Mouse (Mus musculus) right cerebral cortex, postnatal 14 days (tissue): ENCODE data around the gene Aipl1.

Experiments used
- DNase-seq: peaks from one replicate; pipeline ENCODE4 v3.0.0; 2022

The Aipl1 gene

GRCm38 (mm10) chr11:72050168-72050894 lies 13.0 kb upstream of the Aipl1 start:
- peak; percentile 32 for DNase-seq

DNA sequence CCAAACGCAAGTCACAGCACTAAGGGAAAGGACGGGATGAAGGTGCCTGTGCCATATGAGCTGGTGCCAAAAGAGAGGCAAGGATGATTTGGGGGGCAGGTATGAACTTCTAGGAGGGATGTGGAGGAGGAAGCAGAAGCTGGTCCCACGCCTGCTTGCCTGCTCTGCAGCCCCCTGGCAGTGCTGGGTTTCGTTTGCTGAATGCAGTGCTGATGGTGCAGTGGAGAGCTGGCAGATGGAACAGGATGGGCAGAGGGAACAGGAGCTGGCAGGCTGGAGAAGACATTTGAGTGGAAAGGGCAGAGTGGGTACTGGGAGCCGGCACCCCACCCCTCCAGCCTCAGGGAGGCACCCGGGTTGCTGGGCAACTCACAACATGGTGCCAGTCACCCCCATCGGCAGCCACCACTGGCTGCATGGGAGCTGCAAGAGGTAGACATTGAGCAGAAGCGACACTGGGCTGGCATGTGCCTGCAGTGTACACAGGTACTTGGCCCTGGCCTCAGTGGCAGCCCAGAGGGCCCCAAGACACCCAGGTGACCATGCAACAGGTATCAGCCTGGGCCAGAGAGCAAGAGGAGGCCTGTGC lies 12.0 kb upstream of the Aipl1 start:
- DNase-seq = no peak

- DNase-seq = no peak
Measured at GRCm38 (mm10) chr11:72048730-72049129, 11.4 kb upstream of the Aipl1 start.

- no peak for DNase-seq
Measured at GRCm38 (mm10) chr11:72044231-72044630, 6.9 kb upstream of the Aipl1 start.

- no peak for DNase-seq
Measured at GRCm38 (mm10) chr11:72042631-72043030, 5.3 kb upstream of the Aipl1 start.

- peak; percentile 88 for DNase-seq
Measured at GRCm38 (mm10) chr11:72041768-72042607, 4.7 kb upstream of the Aipl1 start, which contains the start of gene Pimreg. Pimreg (plus strand) TSS chr11:72042032.

DNA sequence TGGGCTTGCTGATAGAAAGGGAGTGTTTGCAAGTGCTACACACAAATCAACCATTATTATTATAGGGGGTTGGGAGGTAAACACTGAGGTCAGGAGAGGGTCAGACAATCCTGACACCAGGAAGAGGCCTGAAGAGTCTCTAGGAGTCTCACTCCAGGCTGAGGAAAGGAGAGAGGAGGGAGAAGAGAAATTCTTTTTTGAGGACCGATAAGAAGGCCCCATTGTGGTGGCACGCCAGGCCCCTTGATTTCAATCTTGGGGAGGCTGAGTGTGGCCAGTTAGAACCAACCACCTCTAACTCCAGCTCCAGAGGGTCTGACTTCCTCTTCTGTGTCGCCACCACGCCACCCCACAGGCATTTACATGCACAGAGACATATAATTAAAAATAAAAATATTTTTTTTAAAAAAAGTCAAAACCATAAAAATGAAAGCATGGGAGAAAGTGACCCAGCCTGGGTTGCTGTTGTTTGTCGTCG lies 4.0 kb upstream of the Aipl1 start:
- DNase-seq = no peak

GRCm38 (mm10) chr11:72039599-72040386 lies 2.5 kb upstream of the Aipl1 start:
- no peak for DNase-seq

- DNase-seq = peak; percentile 79
Measured at GRCm38 (mm10) chr11:72037996-72038395, 687 bp upstream of the Aipl1 start.

DNA sequence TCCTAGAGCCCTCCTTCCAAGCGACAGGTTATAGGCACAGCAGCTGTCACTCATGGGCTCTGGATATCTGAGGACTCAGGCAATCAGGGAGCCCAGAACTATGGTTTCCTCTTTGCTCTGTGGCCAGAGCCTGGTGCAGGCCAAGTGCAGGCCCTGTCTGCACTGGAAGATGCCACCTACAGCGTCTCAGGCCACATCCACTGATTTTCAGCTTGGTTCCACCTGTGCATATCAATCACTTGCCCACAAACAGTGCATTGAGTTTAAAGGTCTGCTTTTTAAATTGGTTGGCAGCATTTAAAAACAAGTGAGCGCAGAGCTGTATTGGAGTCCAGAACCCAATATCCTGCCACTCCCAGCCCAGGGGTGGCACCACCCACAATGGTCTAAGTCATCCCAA lies 4.7 kb downstream of the Aipl1 start:
- DNase-seq = no peak

DNA sequence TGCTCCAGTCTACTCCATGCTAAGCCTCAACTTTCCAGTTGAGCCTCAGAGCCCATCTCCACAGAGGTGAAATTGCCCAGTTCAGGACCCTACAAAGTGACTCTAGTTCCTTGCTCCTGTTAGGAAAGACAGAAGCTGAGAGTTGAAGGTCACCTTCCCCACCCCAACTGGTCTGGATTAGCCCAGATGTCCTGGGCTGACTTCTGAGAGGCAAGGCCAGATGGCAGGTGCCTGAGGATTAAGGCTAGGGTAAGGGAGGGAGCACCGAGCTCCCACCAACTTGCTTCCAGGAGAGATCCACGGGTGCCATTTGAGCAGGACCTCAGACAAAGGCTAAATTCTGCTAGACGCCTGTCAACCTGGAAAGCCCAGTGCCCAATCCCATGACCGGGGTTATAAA lies 5.2 kb downstream of the Aipl1 start:
- DNase-seq = no peak

GRCm38 (mm10) chr11:72031353-72031752 lies 6.0 kb downstream of the Aipl1 start:
- DNase-seq = no peak

DNA sequence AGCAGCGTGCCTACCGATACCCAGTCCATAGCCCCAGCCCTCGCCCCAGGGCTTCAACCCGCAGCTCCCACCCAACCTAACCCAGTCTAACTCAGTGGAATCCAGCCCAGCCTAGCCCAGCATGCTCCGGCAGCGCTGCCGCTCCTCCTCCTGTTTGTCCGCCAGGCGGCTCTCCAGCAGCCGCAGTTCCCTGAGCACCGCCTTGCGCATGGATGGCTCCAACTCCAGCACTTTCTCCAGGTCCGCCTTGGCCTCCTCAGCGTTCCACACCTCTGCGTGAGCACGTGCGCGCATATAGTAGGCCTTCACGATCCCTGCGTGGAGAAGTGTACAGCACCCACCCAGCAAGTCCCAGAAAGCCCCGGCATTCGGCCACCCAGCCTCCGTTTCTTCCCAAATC lies 8.2 kb downstream of the Aipl1 start:
- peak; percentile 74 for DNase-seq

DNA sequence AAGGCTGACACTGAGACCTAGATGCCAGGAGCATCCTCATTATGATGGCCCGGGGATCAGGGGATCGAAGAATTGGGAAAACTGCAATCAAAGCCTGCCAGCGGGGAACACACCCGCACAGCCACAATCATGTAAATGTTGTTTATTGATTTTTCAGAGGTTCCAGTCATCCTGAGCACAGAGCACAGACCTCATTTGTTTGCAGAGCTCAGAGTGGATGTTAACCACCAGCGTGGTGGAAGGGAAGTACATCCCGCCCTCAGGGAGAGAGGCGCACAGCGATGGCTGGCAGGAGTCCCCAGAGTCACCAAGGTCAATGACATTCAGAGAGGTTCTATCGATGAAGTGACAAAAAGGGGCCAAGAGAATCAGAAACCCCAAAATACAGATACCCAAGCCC lies 9.5 kb downstream of the Aipl1 start:
- DNase-seq = no peak

DNA sequence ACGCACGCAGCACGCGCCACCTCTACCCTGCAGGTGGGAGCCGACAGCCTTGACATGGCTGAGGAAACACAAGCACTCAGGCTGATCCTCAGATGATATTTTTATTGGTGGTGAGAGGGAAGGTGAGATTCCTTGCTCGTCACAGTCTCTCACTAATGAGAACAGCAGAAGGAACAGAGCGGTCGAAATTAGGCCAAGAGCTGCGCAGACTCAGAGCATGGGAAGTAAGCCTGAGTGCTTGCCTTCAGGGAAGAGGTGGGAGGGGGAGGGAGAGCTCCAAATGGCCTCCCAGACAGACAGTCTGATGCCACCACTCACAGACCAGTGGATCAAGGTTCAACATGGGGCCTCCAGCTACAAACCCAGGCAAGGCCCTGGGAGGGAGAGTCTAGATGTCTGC lies 10.8 kb downstream of the Aipl1 start:
- DNase-seq = no peak

- no peak for DNase-seq
Measured at GRCm38 (mm10) chr11:72025843-72026242, 11.5 kb downstream of the Aipl1 start.

- DNase-seq = peak; percentile 53
Measured at GRCm38 (mm10) chr11:72024193-72024781, 13.0 kb downstream of the Aipl1 start.

DNA sequence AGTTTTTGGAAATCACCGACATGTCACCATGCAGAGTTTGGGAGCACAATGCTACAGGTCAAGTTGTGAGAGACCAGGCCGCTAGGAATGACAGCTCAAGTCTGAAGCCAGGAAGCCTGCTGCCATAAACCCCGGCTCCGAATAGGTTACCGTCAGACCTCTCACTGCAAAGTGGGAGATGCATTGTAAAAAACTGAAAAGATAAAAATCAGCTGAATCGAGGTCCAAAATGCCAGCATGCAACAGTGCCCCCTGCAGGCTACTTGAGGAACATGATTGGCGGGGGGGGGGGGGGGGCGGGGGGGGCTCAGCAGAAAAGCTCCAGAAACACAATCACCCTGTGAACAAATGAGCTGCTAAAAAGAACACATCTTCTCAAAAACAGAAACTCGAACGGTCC lies 13.7 kb downstream of the Aipl1 start:
- DNase-seq = peak; percentile 42

GRCm38 (mm10) chr11:72022827-72023226 lies 14.5 kb downstream of the Aipl1 start:
- DNase-seq = no peak

DNA sequence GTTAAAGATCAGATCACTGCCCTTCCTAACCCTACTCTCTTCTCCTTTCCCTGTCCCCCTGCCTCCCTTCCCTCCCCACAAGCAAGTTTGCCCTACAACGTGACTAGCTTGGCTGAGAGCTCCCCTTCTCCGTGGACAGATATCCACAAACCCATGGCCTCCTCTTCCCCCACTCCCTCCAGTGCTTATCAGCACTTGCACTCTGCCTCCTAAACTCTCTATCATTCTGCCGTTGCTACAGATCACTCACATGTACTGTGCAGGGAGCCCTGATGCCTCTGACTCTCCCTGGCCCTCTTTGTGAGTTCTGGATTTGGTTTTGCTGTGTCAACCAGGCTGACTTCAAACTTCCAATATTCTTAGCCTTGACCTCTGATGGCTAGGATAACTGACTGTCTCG lies 16.3 kb downstream of the Aipl1 start:
- DNase-seq = no peak

DNA sequence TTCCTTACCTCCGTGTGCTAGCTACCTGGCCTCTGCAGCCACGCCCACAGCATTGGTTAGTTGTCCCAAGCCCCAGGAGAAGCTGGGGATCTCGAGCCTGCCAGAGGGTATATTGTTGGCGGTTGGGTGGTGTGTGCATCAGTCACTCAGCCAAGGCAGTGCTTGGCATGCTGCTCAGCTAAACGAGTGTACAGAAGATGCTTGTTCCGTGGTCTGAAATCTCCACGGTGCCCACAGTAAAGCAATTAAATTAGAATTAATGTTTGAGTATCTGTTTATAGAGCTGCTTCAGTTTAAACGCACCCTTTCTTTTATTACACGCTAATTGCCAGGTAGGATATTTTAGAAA lies 20.1 kb downstream of the Aipl1 start:
- no peak for DNase-seq

- DNase-seq = no peak
Measured at GRCm38 (mm10) chr11:72016518-72017252, 20.6 kb downstream of the Aipl1 start.
